Mouse (Mus musculus) myocyte (in vitro differentiated cells): ENCODE data around the gene Upp2. TPM values are rescaled to one million over a fixed set of nuclear protein-coding genes. Genes with fewer than 3 reads are reported as not detected.
A peak's percentile ranks its signal among the peaks of the same experiment; 100 is the strongest.

Source experiments
- H3K27me3 ChIP-seq: one replicate; pipeline ENCODE4 v1.6.1; 2011; ENCODE audit not compliant: control insufficient read depth, insufficient read depth, insufficient read length
- H3K36me3 ChIP-seq: one replicate; pipeline ENCODE4 v1.6.1; 2011; ENCODE audit not compliant: control insufficient read depth, insufficient read depth
- H3K4me2 ChIP-seq: one replicate; pipeline ENCODE4 v1.6.1; 2011; ENCODE audit warnings: low read depth, control low read depth
- H3K4me3 ChIP-seq: one replicate; pipeline ENCODE4 v1.5.1; 2011; ENCODE audit warnings: mild to moderate bottlenecking, control low read depth, moderate library complexity
- H3K79me2 ChIP-seq: one replicate; pipeline ENCODE4 v1.6.1; 2011; ENCODE audit not compliant: control insufficient read depth, insufficient read depth
- H3ac ChIP-seq: one replicate; pipeline ENCODE4 v1.6.1; 2011; ENCODE audit not compliant: control insufficient read depth, insufficient read length
- CEBPB ChIP-seq: IDR thresholded peaks from 2 replicates; pipeline ENCODE4 v1.6.1; 2011; ENCODE audit warnings: mild to moderate bottlenecking, moderate library complexity; ENCODE audit not compliant: poor library complexity, insufficient read depth, severe bottlenecking
- E2F4 ChIP-seq: IDR thresholded peaks from one replicate; pipeline ENCODE4 v1.6.1; 2011; ENCODE audit warnings: mild to moderate bottlenecking, control low read depth, moderate library complexity; ENCODE audit not compliant: insufficient read depth
- MAX ChIP-seq: IDR thresholded peaks from one replicate; pipeline ENCODE4 v1.6.1; 2011; ENCODE audit warnings: low read depth, mild to moderate bottlenecking, control low read depth
- MYOD1 ChIP-seq, 3 experiments: IDR thresholded peaks; one replicate each; pipeline ENCODE4 v1.6.1; 2011; ENCODE audit warnings: control low read depth in 2 of 3, low read depth in 2 of 3, mild to moderate bottlenecking in 2 of 3, moderate library complexity in 1 of 3; ENCODE audit not compliant: insufficient read length in 2 of 3, control insufficient read depth in 1 of 3
- MYOG ChIP-seq, 3 experiments: IDR thresholded peaks; one replicate each; pipeline ENCODE4 v1.6.1; 2011; ENCODE audit warnings: control low read depth in 2 of 3, low read depth in 2 of 3, mild to moderate bottlenecking in 2 of 3; ENCODE audit not compliant: insufficient read length in 2 of 3, control insufficient read depth in 1 of 3, insufficient read depth in 1 of 3
- POLR2A ChIP-seq: IDR thresholded peaks from one replicate; pipeline ENCODE4 v1.6.1; 2011; ENCODE audit warnings: low read depth, mild to moderate bottlenecking, control low read depth, moderate library complexity; ENCODE audit not compliant: insufficient read length
- POLR2AphosphoS2 ChIP-seq: IDR thresholded peaks from one replicate; pipeline ENCODE4 v1.6.1; 2011; ENCODE audit warnings: low read depth, control low read depth; ENCODE audit not compliant: insufficient read length
- REST ChIP-seq: IDR thresholded peaks from one replicate; pipeline ENCODE4 v1.6.1; 2011; ENCODE audit warnings: mild to moderate bottlenecking, control low read depth, moderate library complexity; ENCODE audit not compliant: insufficient read depth, insufficient read length
- SRF ChIP-seq: IDR thresholded peaks from one replicate; pipeline ENCODE4 v1.6.1; 2011; ENCODE audit warnings: low read depth; ENCODE audit not compliant: control insufficient read depth, insufficient read length
- TCF12 ChIP-seq: IDR thresholded peaks from one replicate; pipeline ENCODE4 v1.6.1; 2011; ENCODE audit warnings: mild to moderate bottlenecking, control low read depth; ENCODE audit not compliant: poor library complexity, insufficient read depth, severe bottlenecking
- TCF3 ChIP-seq: IDR thresholded peaks from one replicate; pipeline ENCODE4 v1.6.1; 2011; ENCODE audit warnings: low read depth, control low read depth; ENCODE audit not compliant: insufficient read length
- USF1 ChIP-seq: IDR thresholded peaks from one replicate; pipeline ENCODE4 v1.6.1; 2011; ENCODE audit warnings: low read depth, mild to moderate bottlenecking, control low read depth, moderate library complexity
- polyA plus RNA-seq: library from polyadenylated mRNA; unstranded; fragments of >200 nt; fragmentation: generic; extraction: Trizol; gene quantifications from one replicate; pipeline ENCODE4 v1.2.1, GENCODE M21; 2012; ENCODE audit warnings: missing spikeins

The Upp2 gene
- polyA plus RNA-seq, 1 experiment, result 8.3 TPM

GRCm38 (mm10) chr2:58711049-58711448 is 144.0 kb downstream of the Upp2 start:
- TF ChIP-seq TCF12, result no peak
- no peak for TF ChIP-seq REST
- no peak for TF ChIP-seq MYOD1 (IDR thresholded peaks at IDR 0.05; ENCODE audit: control insufficient read depth in 1 of 3, insufficient read length in 2 of 3, low read depth in 2 of 3)
- no peak for TF ChIP-seq POLR2A
- no peak for TF ChIP-seq MAX
- no peak for TF ChIP-seq MYOG (IDR thresholded peaks at IDR 0.05; ENCODE audit: control insufficient read depth in 1 of 3, insufficient read depth in 1 of 3, insufficient read length in 2 of 3, low read depth in 2 of 3)
- no peak for TF ChIP-seq POLR2AphosphoS2

GRCm38 (mm10) chr2:58711491-58711890 is 144.4 kb downstream of the Upp2 start:
- no peaks in the 10 kb centered on the region for H3K27me3 ChIP-seq
- H3K79me2 ChIP-seq, result no peaks in the 10 kb centered on the region
- no peak overlapping the region for H3K4me3 ChIP-seq
- TF ChIP-seq TCF3 (peak; percentile 99), MYOG (IDR thresholded peaks at IDR 0.05; ENCODE audit: control insufficient read depth in 1 of 3, insufficient read depth in 1 of 3, insufficient read length in 2 of 3, low read depth in 2 of 3) (peak; percentile 90 to 99 (median 99)), REST (no peak), SRF (no peak), E2F4 (no peak), MYOD1 (IDR thresholded peaks at IDR 0.05; ENCODE audit: control insufficient read depth in 1 of 3, insufficient read length in 2 of 3, low read depth in 2 of 3) (peak; percentile 86 to 98 (median 96)), MAX (no peak), USF1 (no peak), CEBPB (no peak), POLR2AphosphoS2 (no peak), TCF12 (peak; percentile 98), POLR2A (no peak)
- no peaks in the 10 kb centered on the region for H3K36me3 ChIP-seq
- no peak overlapping the region for H3ac ChIP-seq
- peak overlapping the region; percentile 37 for H3K4me2 ChIP-seq

More at GRCm38 (mm10) chr2:58711049-58711448, 144.0 kb downstream of the Upp2 start:
- peak overlapping the region; percentile 37 for H3K4me2 ChIP-seq
- H3ac ChIP-seq, result no peak overlapping the region
- no peaks in the 10 kb centered on the region for H3K79me2 ChIP-seq
- H3K36me3 ChIP-seq, result no peaks in the 10 kb centered on the region
- H3K27me3 ChIP-seq, result no peaks in the 10 kb centered on the region
- H3K4me3 ChIP-seq, result no peak overlapping the region

GRCm38 (mm10) chr2:58711935-58712334 is 144.8 kb downstream of the Upp2 start:
- H3K27me3 ChIP-seq, result no peaks in the 10 kb centered on the region
- no peak overlapping the region for H3ac ChIP-seq
- TF ChIP-seq SRF (no peak), CEBPB (no peak), USF1 (no peak), TCF12 (no peak), REST (no peak), MAX (no peak), TCF3 (no peak), MYOD1 (IDR thresholded peaks at IDR 0.05; ENCODE audit: control insufficient read depth in 1 of 3, insufficient read length in 2 of 3, low read depth in 2 of 3) (no peak), POLR2A (no peak), E2F4 (no peak), POLR2AphosphoS2 (no peak)
- H3K4me3 ChIP-seq, result no peak overlapping the region
- no peaks in the 10 kb centered on the region for H3K79me2 ChIP-seq
- peak overlapping the region; percentile 37 for H3K4me2 ChIP-seq
- no peaks in the 10 kb centered on the region for H3K36me3 ChIP-seq

GRCm38 (mm10) chr2:58717898-58718297 is 150.8 kb downstream of the Upp2 start:
- TF ChIP-seq USF1, result no peak
- TF ChIP-seq POLR2AphosphoS2, result no peak
- TF ChIP-seq TCF3, result no peak
- TF ChIP-seq SRF, result no peak
- no peak for TF ChIP-seq CEBPB
- no peak for TF ChIP-seq MAX
- no peak for TF ChIP-seq E2F4
- no peak for TF ChIP-seq TCF12
- TF ChIP-seq MYOD1 (IDR thresholded peaks at IDR 0.05; ENCODE audit: control insufficient read depth in 1 of 3, insufficient read length in 2 of 3, low read depth in 2 of 3), result no peak
- no peak for TF ChIP-seq MYOG (IDR thresholded peaks at IDR 0.05; ENCODE audit: control insufficient read depth in 1 of 3, insufficient read depth in 1 of 3, insufficient read length in 2 of 3, low read depth in 2 of 3)
- no peak for TF ChIP-seq POLR2A
- TF ChIP-seq REST, result no peak

More at GRCm38 (mm10) chr2:58717898-58718297, 150.8 kb downstream of the Upp2 start:
- Histone ChIP-seq H3K27me3 (no peaks in the 10 kb centered on the region), H3ac (no peak overlapping the region), H3K36me3 (no peaks in the 10 kb centered on the region), H3K4me3 (no peak overlapping the region), H3K4me2 (no peak overlapping the region), H3K79me2 (no peaks in the 10 kb centered on the region)
